11 mouse cellular contexts compared by ENCODE assay signal in the genomic region with DNA sequence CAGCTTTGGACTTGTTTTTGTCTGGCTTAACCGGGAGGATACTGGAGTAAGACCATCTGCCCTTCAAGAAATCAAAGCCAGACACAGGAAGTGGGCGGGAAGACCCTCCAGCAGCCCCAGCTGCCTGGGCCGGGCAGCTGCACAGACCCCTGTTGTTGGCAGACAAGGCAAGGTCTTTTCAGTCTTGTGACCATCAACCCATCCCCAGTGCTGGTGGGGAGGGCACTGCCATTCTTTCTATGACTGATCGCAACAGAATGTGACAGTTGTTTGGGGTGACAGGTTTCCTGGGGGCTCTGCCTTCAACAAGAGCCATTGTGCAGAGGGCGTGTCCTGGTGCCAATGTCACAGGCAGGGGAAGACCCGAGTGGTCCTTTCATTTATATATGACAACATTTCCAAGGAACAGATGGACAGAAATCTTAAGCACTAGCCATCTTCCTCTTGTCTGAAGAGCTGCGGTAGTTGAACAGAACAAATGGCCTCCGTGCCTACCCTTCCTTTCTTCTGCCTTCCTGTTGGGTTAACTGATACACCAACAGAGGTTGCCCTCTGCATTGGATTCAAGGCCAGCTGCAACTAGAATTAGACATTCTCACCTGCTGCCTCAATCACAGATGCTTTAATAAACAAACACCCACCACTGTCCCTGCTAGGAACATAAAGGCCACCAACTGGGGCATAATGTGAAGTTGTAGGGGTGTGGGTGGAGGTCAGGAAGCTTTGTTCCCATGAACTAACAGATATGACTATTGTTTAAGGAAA.
DNase-seq lines count a peak whose midpoint lies in the region; ATAC-seq lines count a peak whose summit lies in the region.
"Had no signal": no experiment of that assay in that cellular context is flagged by ENCODE, and none has a peak within 500 bp of the region (broad histone marks: within the 10 kb centered on the region; RNA-seq: fewer than 3 reads in every experiment).

No protein-coding gene starts in this region.

- H3K27me3 ChIP-seq in embryonic facial prominence, embryonic 14.5 days (replicated peaks; ENCODE audit: control insufficient read depth, insufficient read depth, low read length) = no peaks in the 10 kb centered on the region
- H3K27me3 ChIP-seq in limb, embryonic 12.5 days = no peaks in the 10 kb centered on the region
- no peaks in the 10 kb centered on the region for H3K27me3 ChIP-seq in stomach, embryonic 15.5 days (replicated peaks)

- H3K36me3 ChIP-seq in embryonic facial prominence, embryonic 14.5 days (ENCODE audit: control insufficient read depth, insufficient read depth, low read length) = no peaks in the 10 kb centered on the region
- H3K36me3 ChIP-seq in limb, embryonic 12.5 days = no peaks in the 10 kb centered on the region
- no peaks in the 10 kb centered on the region for H3K36me3 ChIP-seq in stomach, embryonic 15.5 days

- no peak overlapping the region for H3K4me3 ChIP-seq in embryonic facial prominence, embryonic 14.5 days (ENCODE audit: low read depth, low read length)
- H3K4me3 ChIP-seq in limb, embryonic 12.5 days (replicated peaks) = no peak overlapping the region
- H3K4me3 ChIP-seq in stomach, embryonic 15.5 days (replicated peaks) = no peak overlapping the region

- no peaks in the 10 kb centered on the region for H3K9me3 ChIP-seq in embryonic facial prominence, embryonic 14.5 days (ENCODE audit: control insufficient read depth, low read length)
- H3K9me3 ChIP-seq in limb, embryonic 12.5 days = no peaks in the 10 kb centered on the region
- no peaks in the 10 kb centered on the region for H3K9me3 ChIP-seq in stomach, embryonic 15.5 days

- H3K27ac ChIP-seq in embryonic facial prominence, embryonic 14.5 days (replicated peaks; ENCODE audit: low read depth, low read length) = no peak overlapping the region; the same call in 1 of the 2 replicates
- peak overlapping the region; percentile 77 for H3K27ac ChIP-seq in limb, embryonic 12.5 days
- H3K27ac ChIP-seq in stomach, embryonic 15.5 days = 0 out of 2 replicates have a peak overlapping the region, but pooled peaks have one; percentile 11

- H3K9ac ChIP-seq in embryonic facial prominence, embryonic 14.5 days (ENCODE audit: low read depth, low read length) = no peak overlapping the region
- no peak overlapping the region for H3K9ac ChIP-seq in limb, embryonic 12.5 days (replicated peaks)
- H3K9ac ChIP-seq in stomach, embryonic 15.5 days = no peak overlapping the region

- peak; percentile 78 for DNase-seq in retina, postnatal 1 day
- no peak for DNase-seq in retina, embryonic 14.5 days (ENCODE audit: low spot score)
- peak; percentile 75 for DNase-seq in embryonic facial prominence, embryonic 14.5 days (ENCODE audit: low spot score)
- no peak for DNase-seq in MN1 (ENCODE audit: low spot score)
- no peak for DNase-seq in thymus, adult 18-20 months
- DNase-seq: heart, adult 18-20 months; kidney, postnatal 36 days; thymus, postnatal 36 days had no signal

- WGBS in embryonic facial prominence, embryonic 14.5 days = 42% methylated on average over 8 of the region's 8 CpGs
- WGBS in limb, embryonic 12.5 days = 62% methylated on average over 8 of the region's 8 CpGs
- WGBS in stomach, embryonic 15.5 days = 70% methylated on average over 8 of the region's 8 CpGs

- ATAC-seq in embryonic facial prominence, embryonic 14.5 days (ENCODE audit: low read depth) = peak; percentile 39; the same call in 1 of the 2 replicates
- peak; percentile 38; the same call in 1 of the 2 replicates for ATAC-seq in limb, embryonic 12.5 days (ENCODE audit: insufficient number of reproducible peaks, insufficient read depth, low FRiP score, low TSS enrichment, low read depth)
- no peak; the same call in 1 of the 2 replicates for ATAC-seq in stomach, embryonic 15.5 days (ENCODE audit: insufficient read depth, low FRiP score, low read depth)
- ATAC-seq: lung, postnatal 0 days had no signal

- no peak overlapping the region for H3K4me2 ChIP-seq in embryonic facial prominence, embryonic 14.5 days (ENCODE audit: low read depth, low read length)
- H3K4me2 ChIP-seq in limb, embryonic 12.5 days = no peak overlapping the region
- H3K4me2 ChIP-seq in stomach, embryonic 15.5 days = no peak overlapping the region

- H3K4me1 ChIP-seq in embryonic facial prominence, embryonic 14.5 days (ENCODE audit: control insufficient read depth, insufficient read depth, low read length) = peaks cover 18% of the 10 kb centered on the region
- H3K4me1 ChIP-seq in limb, embryonic 12.5 days (replicated peaks) = peaks cover 28% of the 10 kb centered on the region
- no peaks in the 10 kb centered on the region for H3K4me1 ChIP-seq in stomach, embryonic 15.5 days

Comparison
In these comparisons a context has a peak if more than half of its experiments do, and no peak if none do; other contexts are left out.
1. DNase-seq: peak in retina, postnatal 1 day (single experiment) and embryonic facial prominence, embryonic 14.5 days (single experiment); none in retina, embryonic 14.5 days (single experiment), MN1 (single experiment) and thymus, adult 18-20 months (0 of 2).